In the genomic region with DNA sequence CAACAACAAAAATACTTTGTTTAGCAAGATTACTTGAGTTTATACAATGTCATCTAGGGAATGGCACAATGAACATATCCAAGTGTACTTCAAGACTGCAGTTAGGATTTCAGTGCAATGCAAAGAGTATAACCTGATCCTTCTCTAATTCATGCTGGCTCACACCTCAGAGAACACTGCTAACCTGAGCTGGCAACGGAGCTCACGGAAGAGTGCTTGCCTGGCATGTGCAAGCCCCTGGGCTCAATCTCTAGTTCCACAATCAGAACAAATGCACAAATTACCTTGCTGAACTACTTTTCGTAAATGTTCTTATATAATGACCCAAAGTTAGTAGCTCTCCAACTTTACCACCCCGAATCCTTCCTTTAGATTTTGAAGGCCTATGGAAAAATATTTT, we compare ENCODE assay signal across 21 mouse cellular contexts.
A peak's percentile ranks its signal among the peaks of the same experiment; 100 is the strongest.
DNase-seq lines count a peak whose midpoint lies in the region; ATAC-seq and TF ChIP-seq lines count a peak whose summit lies in the region.
"Had no signal": no experiment of that assay in that cellular context is flagged by ENCODE, and none has a peak within 500 bp of the region (broad histone marks: within the 10 kb centered on the region; RNA-seq: fewer than 3 reads in every experiment).

No protein-coding gene starts in this region.

- no peak for TF ChIP-seq CTCF in heart, adult 2 months (IDR thresholded peaks at IDR 0.05)

- H3K27me3 ChIP-seq in kidney, embryonic 16.5 days (ENCODE audit: insufficient read depth, low read length) = no peaks in the 10 kb centered on the region
- no peaks in the 10 kb centered on the region for H3K27me3 ChIP-seq in heart, adult 2 months (ENCODE audit: control insufficient read depth, insufficient read depth, low read length)
- H3K27me3 ChIP-seq: embryonic facial prominence, embryonic 12.5 days; forebrain, embryonic 12.5 days; heart, embryonic 15.5 days had no signal

- no peak overlapping the region for H3K9ac ChIP-seq in kidney, embryonic 16.5 days (replicated peaks; ENCODE audit: low read length)
- H3K9ac ChIP-seq in heart, adult 2 months (ENCODE audit: low read depth, low read length) = no peak overlapping the region
- H3K9ac ChIP-seq: embryonic facial prominence, embryonic 12.5 days; forebrain, embryonic 12.5 days; heart, embryonic 15.5 days had no signal

- H3K36me3 ChIP-seq in kidney, embryonic 16.5 days (ENCODE audit: insufficient read depth, low read length) = no peaks in the 10 kb centered on the region
- H3K36me3 ChIP-seq in heart, adult 2 months (ENCODE audit: control insufficient read depth, insufficient read depth, low read length) = no peaks in the 10 kb centered on the region
- H3K36me3 ChIP-seq: embryonic facial prominence, embryonic 12.5 days; forebrain, embryonic 12.5 days; heart, embryonic 15.5 days had no signal

- no peaks in the 10 kb centered on the region for H3K79me2 ChIP-seq in heart, adult 2 months (replicated peaks; ENCODE audit: control insufficient read depth, insufficient read depth, low read length)

- DNase-seq in kidney, adult 11 months = peak; percentile 58
- peak; percentile 28 to 59 for DNase-seq in kidney, adult 8-10 months
- peak; percentile 27 to 68 for DNase-seq in kidney, postnatal 25 days
- DNase-seq in testis, postnatal 10 days (ENCODE audit: low spot score) = no peak
- no peak for DNase-seq in heart, adult 2 months
- no peak for DNase-seq in layer of hippocampus, adult 11-12 months (ENCODE audit: low spot score)
- DNase-seq: adrenal gland, postnatal 10 days; cerebellum, adult 11 months; cerebellum, adult 8-10 months; cerebellum, postnatal 14 days; embryo, embryonic 11 days; gastrocnemius, postnatal 10 days; heart, adult 18-20 months; heart, postnatal 14 days had no signal

- H3K4me2 ChIP-seq in kidney, embryonic 16.5 days (replicated peaks; ENCODE audit: low read depth, low read length) = no peak overlapping the region
- H3K4me2 ChIP-seq: embryonic facial prominence, embryonic 12.5 days; forebrain, embryonic 12.5 days; heart, embryonic 11.5 days; heart, embryonic 15.5 days had no signal

- no peaks in the 10 kb centered on the region for H3K4me1 ChIP-seq in kidney, embryonic 16.5 days (ENCODE audit: insufficient read depth, low read length)
- no peaks in the 10 kb centered on the region for H3K4me1 ChIP-seq in heart, adult 2 months (ENCODE audit: control insufficient read depth, insufficient read depth, low read length)
- H3K4me1 ChIP-seq: embryonic facial prominence, embryonic 12.5 days; forebrain, embryonic 12.5 days; heart, embryonic 15.5 days had no signal

- no peak overlapping the region for H3K4me3 ChIP-seq in kidney, embryonic 16.5 days (ENCODE audit: low read length)
- no peak overlapping the region for H3K4me3 ChIP-seq in heart, adult 2 months
- H3K4me3 ChIP-seq: embryonic facial prominence, embryonic 12.5 days; forebrain, embryonic 12.5 days; heart, embryonic 15.5 days had no signal

- peak; percentile 93 for ATAC-seq in kidney, embryonic 16.5 days (ENCODE audit: low FRiP score, low TSS enrichment)
- ATAC-seq in monocyte, adult 5-6 weeks (replicated peaks; ENCODE audit: insufficient number of reproducible peaks, low FRiP score, low TSS enrichment, poor library complexity, severe bottlenecking) = no peak
- ATAC-seq: forebrain, embryonic 16.5 days had no signal

- no peak for TF ChIP-seq EP300 in heart, adult 2 months (IDR thresholded peaks at IDR 0.05; ENCODE audit: insufficient read depth, low read depth, low read length)

- intact Hi-C loops in heart, adult 2 months (cut with DNase I) = no loop called here

- no peak for TF ChIP-seq POLR2A in heart, adult 2 months (IDR thresholded peaks at IDR 0.05; ENCODE audit: insufficient read depth, low read depth, low read length)

- H3K9me3 ChIP-seq in kidney, embryonic 16.5 days (ENCODE audit: low read length) = no peaks in the 10 kb centered on the region
- H3K9me3 ChIP-seq: embryonic facial prominence, embryonic 12.5 days; forebrain, embryonic 12.5 days; heart, embryonic 15.5 days had no signal

- H3K27ac ChIP-seq in kidney, embryonic 16.5 days (ENCODE audit: low read length) = no peak overlapping the region
- no peak overlapping the region for H3K27ac ChIP-seq in heart, adult 2 months
- H3K27ac ChIP-seq: embryonic facial prominence, embryonic 12.5 days; forebrain, embryonic 12.5 days; heart, embryonic 15.5 days had no signal

- WGBS in kidney, embryonic 16.5 days = 56% methylated on average over 4 of the region's 4 CpGs
- WGBS in heart, adult 2 months = 79% methylated on average over 4 of the region's 4 CpGs

Comparison
In these comparisons a context has a peak if more than half of its experiments do, and no peak if none do; other contexts are left out.
1. DNase-seq: peak in kidney, adult 11 months (single experiment), kidney, adult 8-10 months (2 of 2) and kidney, postnatal 25 days (2 of 2); none in testis, postnatal 10 days (single experiment), heart, adult 2 months (0 of 2) and layer of hippocampus, adult 11-12 months (single experiment).